Mouse (Mus musculus): ENCODE data around the gene Junb. TPM values are rescaled to one million over a fixed set of nuclear protein-coding genes. Genes with fewer than 3 reads are reported as not detected.
A peak's percentile ranks its signal among the peaks of the same experiment; 100 is the strongest.

The Junb gene
- polyA plus RNA-seq, 1 experiment: 19.0 TPM

DNA sequence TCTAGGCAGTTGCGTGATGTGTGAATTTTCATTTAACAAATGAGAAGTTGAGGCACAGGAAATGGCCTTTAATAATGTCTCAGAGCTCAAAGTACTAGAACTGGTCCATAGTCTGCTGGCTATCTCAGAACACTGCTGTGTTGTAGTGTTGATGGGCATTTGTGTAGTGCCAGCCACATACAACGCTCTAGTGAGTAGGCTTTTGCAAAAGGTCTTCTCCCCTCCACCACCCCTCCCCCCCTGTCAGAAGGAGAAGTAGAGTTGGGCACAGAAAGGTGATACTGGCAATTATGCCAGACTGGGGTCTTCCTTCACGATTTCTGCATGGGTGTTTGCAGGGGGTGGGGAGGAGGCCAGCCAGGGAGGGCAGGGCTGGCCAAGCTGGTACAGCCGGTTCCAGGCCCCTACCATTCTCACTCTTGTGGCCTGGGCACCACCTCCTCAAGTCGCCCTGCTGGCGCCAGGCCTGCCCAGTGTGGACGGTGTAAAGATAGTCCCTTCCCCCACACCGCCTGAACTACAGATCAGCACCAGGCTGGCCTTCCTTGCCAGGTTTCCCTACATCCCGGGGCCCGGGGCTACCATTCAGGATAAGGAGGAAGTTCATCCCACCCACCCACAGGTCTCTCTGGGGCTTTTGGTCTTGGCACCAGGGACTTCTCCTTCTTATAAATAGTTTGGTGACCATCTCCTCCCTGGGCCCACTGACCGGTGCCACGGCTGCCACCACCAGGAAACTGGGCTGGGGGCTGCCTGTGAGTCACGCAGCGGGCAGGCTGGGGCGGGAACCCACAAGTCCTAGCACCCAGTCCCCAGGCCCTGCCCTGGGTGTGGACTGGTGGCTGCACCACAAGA lies 3.4 kb upstream of the Junb start:
- no peak overlapping the region for H3K4me3 ChIP-seq (ENCODE audit: low read depth, low read length)
- H3K9ac ChIP-seq (ENCODE audit: low read depth, poor library complexity, severe bottlenecking): no peak overlapping the region
- H3K36me3 ChIP-seq (ENCODE audit: control insufficient read depth, insufficient read depth, low read length, poor library complexity, severe bottlenecking): no peaks in the 10 kb centered on the region
- H3K9me3 ChIP-seq (replicated peaks; ENCODE audit: control insufficient read depth, insufficient read depth, low read length, poor library complexity, severe bottlenecking): no peaks in the 10 kb centered on the region
- H3K27me3 ChIP-seq (ENCODE audit: control insufficient read depth, insufficient read depth, low read length, poor library complexity, severe bottlenecking): no peaks in the 10 kb centered on the region
- H3K4me1 ChIP-seq (ENCODE audit: control insufficient read depth, insufficient read depth, low read length): peaks cover 7% of the 10 kb centered on the region
- TF ChIP-seq EP300 (IDR thresholded peaks at IDR 0.05; ENCODE audit: insufficient read depth, low read depth, low read length) (no peak), CTCF (IDR thresholded peaks at IDR 0.05; ENCODE audit: low read depth, low read length) (no peak), POLR2A (IDR thresholded peaks at IDR 0.05; ENCODE audit: insufficient read depth, low read length) (no peak)
- no peak overlapping the region for H3K27ac ChIP-seq (ENCODE audit: insufficient read depth, low read length)

DNA sequence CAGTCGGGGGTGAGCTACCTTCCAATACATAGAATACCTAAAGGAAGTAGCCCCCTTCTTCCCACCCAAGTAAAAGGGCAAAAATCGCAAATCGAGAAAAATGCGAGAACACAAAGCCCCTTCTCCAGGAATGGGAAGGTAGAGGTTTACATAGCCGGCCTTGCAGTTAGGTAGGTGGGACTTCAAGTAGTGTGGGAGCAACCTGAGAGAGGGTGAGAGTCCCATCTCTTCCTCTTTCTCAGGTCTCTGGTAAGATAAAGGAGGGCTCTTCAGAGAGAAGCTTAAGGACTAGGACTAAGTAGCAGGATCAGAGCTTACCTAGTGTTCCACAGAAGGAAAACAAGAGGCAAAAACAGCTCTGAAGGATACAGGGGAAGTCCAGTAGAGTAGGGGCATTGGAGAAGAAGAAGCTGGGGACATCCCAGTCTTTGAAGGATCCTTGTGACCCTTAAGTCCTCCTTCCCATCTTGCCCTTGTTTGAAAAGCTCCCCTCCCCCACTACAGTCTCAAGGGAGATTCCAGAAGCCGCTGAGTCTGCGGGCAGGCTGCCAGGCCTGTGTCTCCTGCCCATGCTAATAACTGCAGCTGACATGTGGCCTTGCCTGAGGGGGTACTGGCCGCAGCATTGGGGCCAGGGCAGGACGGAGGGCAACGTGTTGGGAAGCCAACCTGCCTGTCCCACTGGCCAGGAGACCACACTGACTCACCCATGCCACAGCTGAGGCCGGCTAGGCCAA lies 2.3 kb upstream of the Junb start:
- H3K36me3 ChIP-seq (ENCODE audit: control insufficient read depth, insufficient read depth, low read length, poor library complexity, severe bottlenecking): no peaks in the 10 kb centered on the region
- H3K27me3 ChIP-seq (ENCODE audit: control insufficient read depth, insufficient read depth, low read length, poor library complexity, severe bottlenecking): no peaks in the 10 kb centered on the region
- peak overlapping the region; percentile 92 for H3K9ac ChIP-seq (ENCODE audit: low read depth, poor library complexity, severe bottlenecking)
- TF ChIP-seq POLR2A (IDR thresholded peaks at IDR 0.05; ENCODE audit: insufficient read depth, low read length) (no peak), EP300 (IDR thresholded peaks at IDR 0.05; ENCODE audit: insufficient read depth, low read depth, low read length) (no peak), CTCF (IDR thresholded peaks at IDR 0.05; ENCODE audit: low read depth, low read length) (no peak)
- H3K4me1 ChIP-seq (ENCODE audit: control insufficient read depth, insufficient read depth, low read length): peaks cover 7% of the 10 kb centered on the region
- peak overlapping the region; percentile 59 for H3K27ac ChIP-seq (ENCODE audit: insufficient read depth, low read length)
- H3K4me3 ChIP-seq (ENCODE audit: low read depth, low read length): peak overlapping the region; percentile 58
- H3K9me3 ChIP-seq (replicated peaks; ENCODE audit: control insufficient read depth, insufficient read depth, low read length, poor library complexity, severe bottlenecking): no peaks in the 10 kb centered on the region

DNA sequence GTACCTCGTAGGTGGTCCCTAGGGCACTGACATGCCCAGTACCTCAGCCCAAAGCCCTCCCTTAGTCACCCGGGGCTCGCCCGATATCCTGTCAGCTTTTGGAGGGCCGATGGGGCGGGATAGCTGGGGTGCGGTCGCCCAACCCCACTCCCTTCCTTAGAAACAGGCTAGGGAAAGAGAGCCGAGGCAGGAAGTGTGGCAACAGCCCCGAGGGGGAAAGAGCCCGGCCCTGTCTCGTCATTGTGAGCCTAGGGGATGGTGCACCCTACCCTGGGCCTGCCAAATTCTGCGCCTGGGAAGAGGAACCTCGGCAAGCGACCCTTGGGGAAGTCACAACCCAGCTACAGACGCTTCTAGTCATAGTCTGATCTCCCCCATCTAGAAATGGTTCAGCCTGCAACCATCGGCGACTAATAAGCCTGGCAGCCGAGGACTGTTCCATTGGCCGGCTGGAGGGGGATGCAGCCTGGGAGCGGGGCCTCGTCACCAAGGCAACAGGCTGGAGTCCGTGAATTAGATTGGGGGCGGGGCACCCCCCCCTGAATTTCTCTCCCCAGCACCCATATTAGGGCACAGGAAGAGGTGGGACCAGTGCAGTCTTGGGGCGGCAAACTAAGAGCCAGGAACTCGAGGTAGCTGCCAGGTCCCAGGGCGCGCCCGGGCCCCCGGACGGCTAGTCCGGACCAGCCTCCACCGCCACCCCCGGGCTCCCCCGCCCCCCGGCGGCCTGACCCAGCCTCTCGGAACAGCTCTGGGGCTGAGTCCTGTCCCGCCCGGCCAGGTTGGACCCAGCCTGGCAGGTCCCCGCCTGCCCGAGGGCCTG lies 1.3 kb upstream of the Junb start:
- TF ChIP-seq POLR2A (IDR thresholded peaks at IDR 0.05; ENCODE audit: insufficient read depth, low read length) (no peak), EP300 (IDR thresholded peaks at IDR 0.05; ENCODE audit: insufficient read depth, low read depth, low read length) (no peak), CTCF (IDR thresholded peaks at IDR 0.05; ENCODE audit: low read depth, low read length) (no peak)
- Histone ChIP-seq H3K4me3 (ENCODE audit: low read depth, low read length) (peak overlapping the region; percentile 58), H3K36me3 (ENCODE audit: control insufficient read depth, insufficient read depth, low read length, poor library complexity, severe bottlenecking) (peaks cover 4% of the 10 kb centered on the region; the same call in 1 of the 2 replicates), H3K4me1 (ENCODE audit: control insufficient read depth, insufficient read depth, low read length) (peaks cover 7% of the 10 kb centered on the region), H3K27ac (ENCODE audit: insufficient read depth, low read length) (peak overlapping the region; percentile 59), H3K9ac (ENCODE audit: low read depth, poor library complexity, severe bottlenecking) (peak overlapping the region; percentile 92), H3K9me3 (replicated peaks; ENCODE audit: control insufficient read depth, insufficient read depth, low read length, poor library complexity, severe bottlenecking) (no peaks in the 10 kb centered on the region), H3K27me3 (ENCODE audit: control insufficient read depth, insufficient read depth, low read length, poor library complexity, severe bottlenecking) (no peaks in the 10 kb centered on the region)

DNA sequence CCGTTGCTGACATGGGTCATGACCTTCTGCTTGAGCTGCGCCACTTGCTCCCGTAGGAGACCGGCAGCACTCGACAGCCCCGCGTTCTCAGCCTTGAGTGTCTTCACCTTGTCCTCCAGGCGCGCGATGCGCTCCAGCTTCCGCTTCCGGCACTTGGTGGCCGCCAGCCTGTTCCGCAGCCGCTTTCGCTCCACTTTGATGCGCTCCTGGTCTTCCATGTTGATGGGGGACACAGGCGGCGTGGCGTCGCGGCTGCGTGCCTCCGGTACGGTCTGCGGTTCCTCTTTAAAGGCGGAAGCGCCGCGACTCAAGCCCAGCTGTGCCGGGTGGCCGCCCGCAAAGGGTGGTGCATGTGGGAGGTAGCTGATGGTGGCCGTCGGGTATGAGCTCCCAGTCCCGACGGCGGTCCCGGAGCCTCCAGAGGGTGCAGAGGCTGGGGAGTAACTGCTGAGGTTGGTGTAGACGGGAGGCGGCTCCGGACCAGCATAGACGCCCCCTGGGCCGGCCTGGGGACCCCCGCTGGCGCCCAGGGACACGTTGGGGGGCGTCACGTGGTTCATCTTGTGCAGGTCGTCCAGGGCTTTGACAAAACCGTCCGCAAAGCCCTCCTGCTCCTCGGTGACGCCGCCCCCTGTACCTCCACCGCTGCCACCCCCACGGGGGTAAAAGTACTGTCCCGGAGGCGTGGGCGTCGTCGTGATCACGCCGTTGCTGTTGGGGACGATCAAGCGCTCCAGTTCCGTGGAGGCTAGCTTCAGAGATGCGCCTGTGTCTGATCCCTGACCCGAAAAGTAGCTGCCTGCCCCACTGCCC lies 877 bp downstream of the Junb start:
- Histone ChIP-seq H3K27me3 (ENCODE audit: control insufficient read depth, insufficient read depth, low read length, poor library complexity, severe bottlenecking) (no peaks in the 10 kb centered on the region), H3K4me1 (ENCODE audit: control insufficient read depth, insufficient read depth, low read length) (peaks cover 2% of the 10 kb centered on the region)
- TF ChIP-seq EP300 (IDR thresholded peaks at IDR 0.05; ENCODE audit: insufficient read depth, low read depth, low read length) (peak; percentile 50; the same call in 1 of the 2 replicates), CTCF (IDR thresholded peaks at IDR 0.05; ENCODE audit: low read depth, low read length) (no peak), POLR2A (IDR thresholded peaks at IDR 0.05; ENCODE audit: insufficient read depth, low read length) (no peak)

More for the DNA sequence above, 877 bp downstream of the Junb start:
- H3K9ac ChIP-seq (ENCODE audit: low read depth, poor library complexity, severe bottlenecking): peak overlapping the region; percentile 94
- peaks cover 8% of the 10 kb centered on the region; the same call in 1 of the 2 replicates for H3K36me3 ChIP-seq (ENCODE audit: control insufficient read depth, insufficient read depth, low read length, poor library complexity, severe bottlenecking)
- H3K9me3 ChIP-seq (replicated peaks; ENCODE audit: control insufficient read depth, insufficient read depth, low read length, poor library complexity, severe bottlenecking): no peaks in the 10 kb centered on the region
- peak overlapping the region; percentile 90 for H3K4me3 ChIP-seq (ENCODE audit: low read depth, low read length)
- H3K27ac ChIP-seq (ENCODE audit: insufficient read depth, low read length): peak overlapping the region; percentile 64; the same call in 1 of the 2 replicates

Measured in ES-Bruce4 (cell line).